Mouse (Mus musculus): ENCODE data around the gene Higd2a. TPM values are rescaled to one million over a fixed set of nuclear protein-coding genes. Genes with fewer than 3 reads are reported as not detected.

Higd2a gene
- polyA plus RNA-seq, 1 experiment from 2014 or later, result 207 TPM

- H3K4me1 ChIP-seq (replicated peaks; ENCODE audit: control insufficient read depth, insufficient read depth, low read length), result peaks cover 22% of the 10 kb centered on the region
- no peak for ATAC-seq
- no peaks in the 10 kb centered on the region for H3K9me3 ChIP-seq (ENCODE audit: control insufficient read depth, low read length)
- H3K27ac ChIP-seq (ENCODE audit: low read length), result peak overlapping the region; percentile 88
- peak overlapping the region; percentile 97 for H3K4me2 ChIP-seq (ENCODE audit: low read length)
- WGBS, result under 1% methylated on average over 27 of the region's 27 CpGs
- no peaks in the 10 kb centered on the region for H3K36me3 ChIP-seq (ENCODE audit: control insufficient read depth, insufficient read depth)
- peak overlapping the region; percentile 98 for H3K4me3 ChIP-seq (replicated peaks; ENCODE audit: low read length)
- H3K27me3 ChIP-seq (replicated peaks; ENCODE audit: control insufficient read depth, insufficient read depth, low read length), result no peaks in the 10 kb centered on the region
- peak overlapping the region; percentile 94 for H3K9ac ChIP-seq (replicated peaks; ENCODE audit: low read depth, low read length)
Measured at GRCm38 (mm10) chr13:54621960-54622521, 32.0 kb downstream of the Higd2a start.

GRCm38 (mm10) chr13:54629128-54629527 is 39.1 kb downstream of the Higd2a start:
- WGBS, result 83% methylated on average over 4 of the region's 4 CpGs
- no peak overlapping the region for H3K27ac ChIP-seq (ENCODE audit: low read length)
- no peak for ATAC-seq
- no peaks in the 10 kb centered on the region for H3K9me3 ChIP-seq (ENCODE audit: control insufficient read depth, low read length)
- no peak overlapping the region for H3K4me3 ChIP-seq (replicated peaks; ENCODE audit: low read length)
- H3K4me1 ChIP-seq (replicated peaks; ENCODE audit: control insufficient read depth, insufficient read depth, low read length), result peaks cover 6% of the 10 kb centered on the region; the same call in 1 of the 2 replicates
- H3K9ac ChIP-seq (replicated peaks; ENCODE audit: low read depth, low read length), result no peak overlapping the region
- no peaks in the 10 kb centered on the region for H3K27me3 ChIP-seq (replicated peaks; ENCODE audit: control insufficient read depth, insufficient read depth, low read length)
- no peaks in the 10 kb centered on the region for H3K36me3 ChIP-seq (ENCODE audit: control insufficient read depth, insufficient read depth)
- no peak overlapping the region for H3K4me2 ChIP-seq (ENCODE audit: low read length)

- no peak overlapping the region for H3K4me3 ChIP-seq (replicated peaks; ENCODE audit: low read length)
- no peak overlapping the region for H3K4me2 ChIP-seq (ENCODE audit: low read length)
- no peak overlapping the region for H3K27ac ChIP-seq (ENCODE audit: low read length)
- H3K9ac ChIP-seq (replicated peaks; ENCODE audit: low read depth, low read length), result no peak overlapping the region
- H3K4me1 ChIP-seq (replicated peaks; ENCODE audit: control insufficient read depth, insufficient read depth, low read length), result no peaks in the 10 kb centered on the region
- no peaks in the 10 kb centered on the region; the same call in 1 of the 2 replicates for H3K36me3 ChIP-seq (ENCODE audit: control insufficient read depth, insufficient read depth)
- no peaks in the 10 kb centered on the region for H3K27me3 ChIP-seq (replicated peaks; ENCODE audit: control insufficient read depth, insufficient read depth, low read length)
- no peak for ATAC-seq
- no peaks in the 10 kb centered on the region for H3K9me3 ChIP-seq (ENCODE audit: control insufficient read depth, low read length)
- WGBS, result 65% methylated on average over 3 of the region's 3 CpGs
Measured at GRCm38 (mm10) chr13:54632731-54633277, 42.8 kb downstream of the Higd2a start.

- Histone ChIP-seq H3K9me3 (ENCODE audit: control insufficient read depth, low read length) (no peaks in the 10 kb centered on the region), H3K4me2 (ENCODE audit: low read length) (no peak overlapping the region), H3K27me3 (replicated peaks; ENCODE audit: control insufficient read depth, insufficient read depth, low read length) (no peaks in the 10 kb centered on the region), H3K9ac (replicated peaks; ENCODE audit: low read depth, low read length) (no peak overlapping the region), H3K36me3 (ENCODE audit: control insufficient read depth, insufficient read depth) (peaks cover 12% of the 10 kb centered on the region), H3K4me3 (replicated peaks; ENCODE audit: low read length) (no peak overlapping the region), H3K27ac (ENCODE audit: low read length) (no peak overlapping the region), H3K4me1 (replicated peaks; ENCODE audit: control insufficient read depth, insufficient read depth, low read length) (no peaks in the 10 kb centered on the region)
- WGBS, result 96% methylated on average over 3 of the region's 3 CpGs
- no peak for ATAC-seq
Measured at GRCm38 (mm10) chr13:54635011-54635410, 45.0 kb downstream of the Higd2a start.

Small RNA genes lying within 50 kb of the gene (microRNA-seq; reads per million reads assigned to microRNA genes)
- gene Gm24195, result not detected

Other genes starting within 250 kb of the Higd2a start
- gene Cplx2, start 218.9 kb upstream of the Higd2a start, polyA plus RNA-seq (2015; fragmentation: Nextera tagmentation; extraction: Ambion mirVana), result 31.8 and 34.3 TPM in 2 replicates
- gene Thoc3, start 121.4 kb upstream of the Higd2a start, polyA plus RNA-seq (2015; fragmentation: Nextera tagmentation; extraction: Ambion mirVana), result 85.6 and 93.2 TPM in 2 replicates
- 26.3 and 27.7 TPM in 2 replicates for gene Simc1, start 86.4 kb upstream of the Higd2a start, polyA plus RNA-seq (2015; fragmentation: Nextera tagmentation; extraction: Ambion mirVana)
- 310 and 319 TPM in 2 replicates for gene 4833439L19Rik, start 24.8 kb upstream of the Higd2a start, polyA plus RNA-seq (2015; fragmentation: Nextera tagmentation; extraction: Ambion mirVana)
- gene Arl10, start 15.2 kb upstream of the Higd2a start, polyA plus RNA-seq (2015; fragmentation: Nextera tagmentation; extraction: Ambion mirVana), result 79.7 and 92.5 TPM in 2 replicates
- gene Nop16, start 117 bp upstream of the Higd2a start, polyA plus RNA-seq (2015; fragmentation: Nextera tagmentation; extraction: Ambion mirVana), result 67.7 and 69.8 TPM in 2 replicates
- 132 and 157 TPM in 2 replicates for gene Cltb, start 21.1 kb downstream of the Higd2a start, polyA plus RNA-seq (2015; fragmentation: Nextera tagmentation; extraction: Ambion mirVana)
- 60.8 and 62.9 TPM in 2 replicates for gene Faf2, start 31.6 kb downstream of the Higd2a start, polyA plus RNA-seq (2015; fragmentation: Nextera tagmentation; extraction: Ambion mirVana)
- gene Rnf44, start 103.7 kb downstream of the Higd2a start, polyA plus RNA-seq (2015; fragmentation: Nextera tagmentation; extraction: Ambion mirVana), result 88.9 and 92.2 TPM in 2 replicates
- gene Cdhr2, start 111.3 kb downstream of the Higd2a start, polyA plus RNA-seq (2015; fragmentation: Nextera tagmentation; extraction: Ambion mirVana), result 0.16 and 0.25 TPM in 2 replicates
- gene Gprin1, start 159.7 kb downstream of the Higd2a start, polyA plus RNA-seq (2015; fragmentation: Nextera tagmentation; extraction: Ambion mirVana), result 6.2 and 7.1 TPM in 2 replicates
- gene Sncb, start 176.4 kb downstream of the Higd2a start, polyA plus RNA-seq (2015; fragmentation: Nextera tagmentation; extraction: Ambion mirVana), result 27.1 and 37.0 TPM in 2 replicates
- gene Eif4e1b, start 193.8 kb downstream of the Higd2a start, polyA plus RNA-seq (2015; fragmentation: Nextera tagmentation; extraction: Ambion mirVana), result not detected in 2 replicates
- 18.6 and 29.7 TPM in 2 replicates for gene Tspan17, start 199.2 kb downstream of the Higd2a start, polyA plus RNA-seq (2015; fragmentation: Nextera tagmentation; extraction: Ambion mirVana)

Measured in forebrain, embryonic 16.5 days (tissue).